Mouse (Mus musculus): Measurements from ENCODE around the gene Birc6. TPM values are rescaled to one million over a fixed set of nuclear protein-coding genes. Genes with fewer than 3 reads are reported as not detected.

Birc6 gene
- 97.4 and 102 TPM in 2 replicates for polyA plus RNA-seq (2015; fragmentation: Nextera tagmentation; extraction: Ambion mirVana)

DNA sequence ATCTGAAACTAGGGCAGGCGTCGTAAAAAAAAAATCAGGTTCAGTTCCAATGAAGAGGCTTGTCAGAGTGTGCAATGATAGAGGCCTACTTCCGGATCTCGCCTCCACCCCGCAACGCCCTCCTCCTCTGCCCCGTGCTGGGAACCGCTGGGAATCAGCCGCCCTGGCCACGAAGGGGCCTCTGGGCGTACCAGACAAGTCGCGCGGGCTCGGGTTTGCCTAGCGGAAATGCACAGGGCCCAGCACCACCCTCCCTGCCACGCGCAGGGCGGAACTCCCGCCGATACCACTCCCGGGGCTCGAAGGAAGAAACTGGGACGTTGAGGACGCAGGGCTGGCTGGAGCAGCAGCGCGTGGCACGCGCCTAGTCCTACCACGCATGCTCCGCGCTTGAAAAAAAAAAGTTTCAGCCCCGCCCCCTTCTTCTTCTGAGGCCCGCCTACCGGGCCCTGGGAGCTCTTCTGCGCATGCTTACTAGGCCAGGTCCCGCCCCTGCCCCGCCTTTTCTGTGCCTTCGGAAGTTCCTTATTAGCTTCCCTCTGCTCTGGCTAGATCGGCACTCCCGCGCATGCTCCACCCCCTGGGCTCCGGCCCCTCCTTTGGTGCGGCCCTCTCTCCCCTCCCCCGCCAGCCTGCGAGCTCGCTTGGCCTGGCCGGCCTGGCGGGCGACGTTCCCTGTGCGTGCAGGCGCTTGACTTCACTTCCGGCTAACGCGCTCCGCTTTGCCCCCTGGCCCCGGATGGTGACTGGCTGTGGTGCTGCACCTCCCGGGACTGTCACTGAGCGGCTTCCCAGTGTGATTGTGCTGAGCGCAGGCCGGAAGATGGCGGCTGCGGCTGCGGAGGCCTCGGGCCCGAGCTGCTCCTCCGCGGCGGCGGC is at the start of gene Birc6:
TSS of gene Birc6 (plus strand) at position 567 of the 879 bp plus-strand sequence.
- Histone ChIP-seq H3K36me3 (no peaks in the 10 kb centered on the region), H3K4me2 (peak within 1 kb of the TSS; percentile 67), H3K27ac (peak within 1 kb of the TSS; percentile 98), H3K27me3 (no peaks in the 10 kb centered on the region), H3K9me3 (no peaks in the 10 kb centered on the region), H3K4me3 (peak within 1 kb of the TSS; percentile 83), H3K9ac (peak within 1 kb of the TSS; percentile 95), H3K4me1 (replicated peaks) (peaks cover 24% of the 10 kb centered on the region)
- WGBS, result under 1% methylated on average over 70 of the region's 71 CpGs
- peak; percentile 98 for ATAC-seq (ENCODE audit: low FRiP score)

DNA sequence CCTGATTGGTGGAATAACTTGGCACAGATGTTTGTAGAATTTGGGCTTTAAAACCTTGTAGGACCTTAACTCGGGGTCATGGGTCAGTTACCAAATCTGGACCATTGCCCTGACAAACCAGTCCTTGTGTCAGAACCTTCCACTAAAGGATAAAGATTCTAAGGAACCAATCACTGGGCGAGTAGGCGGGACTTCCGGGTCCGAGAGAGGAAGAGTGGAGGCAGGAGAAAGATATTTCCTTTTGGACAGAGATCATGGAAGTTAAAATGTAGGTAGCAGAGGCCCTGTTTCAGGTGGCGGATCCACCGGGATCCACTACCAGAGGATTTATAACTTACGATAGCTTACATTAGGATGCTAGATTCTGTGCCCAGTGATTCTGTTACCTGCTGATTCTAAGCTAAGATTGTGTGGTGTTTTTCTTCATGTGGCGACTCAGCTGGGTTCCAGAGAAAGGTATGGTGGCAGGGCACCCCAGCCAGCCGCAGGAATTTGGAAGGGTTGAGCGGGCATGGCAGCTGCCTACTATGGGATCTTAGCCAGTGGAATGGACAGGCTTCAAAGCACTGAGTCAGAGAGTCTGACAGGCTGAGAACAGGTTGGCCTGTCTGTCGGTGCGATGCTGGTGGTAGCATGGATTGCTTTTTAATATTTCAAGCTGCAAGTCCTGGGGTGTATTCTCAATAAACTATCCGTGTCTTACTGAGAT is 47.6 kb upstream of the Birc6 start:
- Histone ChIP-seq H3K27ac (no peak overlapping the region), H3K4me2 (no peak overlapping the region), H3K4me1 (replicated peaks) (no peaks in the 10 kb centered on the region), H3K9ac (no peak overlapping the region), H3K27me3 (no peaks in the 10 kb centered on the region), H3K4me3 (no peak overlapping the region), H3K9me3 (no peaks in the 10 kb centered on the region), H3K36me3 (no peaks in the 10 kb centered on the region)
- ATAC-seq (ENCODE audit: low FRiP score), result no peak
- WGBS, result 88% methylated on average over 14 of the region's 14 CpGs

GRCm38 (mm10) chr17:74489024-74489900 is 38.8 kb upstream of the Birc6 start, which contains the start of gene Yipf4:
Gene Yipf4, plus strand, starts transcription at chr17:74489493.
- Histone ChIP-seq H3K4me3 (peak within 1 kb of the TSS; percentile 98), H3K27me3 (0 out of 2 replicates have a peak, but pooled peaks cover 6% of the 10 kb centered on the region), H3K9ac (peak within 1 kb of the TSS; percentile 96), H3K4me1 (replicated peaks) (peaks cover 11% of the 10 kb centered on the region), H3K4me2 (peak within 1 kb of the TSS; percentile 65), H3K27ac (peak within 1 kb of the TSS; percentile 82), H3K9me3 (no peaks in the 10 kb centered on the region), H3K36me3 (peaks cover 23% of the 10 kb centered on the region)
- 5% methylated on average over 58 of the region's 58 CpGs for whole genome bisulfite sequencing
- ATAC-seq (ENCODE audit: low FRiP score), result peak; percentile 99

DNA sequence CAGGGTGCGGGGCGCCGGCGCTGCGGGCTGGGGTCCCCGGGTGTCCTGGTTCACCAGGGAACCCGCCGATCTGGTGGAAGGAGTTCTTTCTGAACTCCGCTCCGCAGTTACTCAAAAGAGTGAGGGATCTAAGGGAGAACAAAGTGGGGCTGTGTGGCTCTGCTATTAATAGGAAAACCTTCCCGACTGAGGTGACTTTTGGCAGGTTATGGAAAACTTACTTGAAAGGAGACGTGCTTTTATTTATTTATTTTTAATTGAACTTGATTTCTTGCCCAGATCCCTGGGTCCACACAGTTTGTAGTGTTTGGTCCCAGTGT is 38.2 kb upstream of the Birc6 start:
- Histone ChIP-seq H3K4me2 (peak overlapping the region; percentile 65), H3K4me1 (replicated peaks) (peaks cover 11% of the 10 kb centered on the region), H3K9me3 (no peaks in the 10 kb centered on the region), H3K9ac (peak overlapping the region; percentile 96), H3K36me3 (peaks cover 29% of the 10 kb centered on the region), H3K27me3 (0 out of 2 replicates have a peak, but pooled peaks cover 6% of the 10 kb centered on the region), H3K4me3 (peak overlapping the region; percentile 98), H3K27ac (peak overlapping the region; percentile 82)
- WGBS, result under 1% methylated on average over 12 of the region's 12 CpGs
- ATAC-seq (ENCODE audit: low FRiP score), result no peak

DNA sequence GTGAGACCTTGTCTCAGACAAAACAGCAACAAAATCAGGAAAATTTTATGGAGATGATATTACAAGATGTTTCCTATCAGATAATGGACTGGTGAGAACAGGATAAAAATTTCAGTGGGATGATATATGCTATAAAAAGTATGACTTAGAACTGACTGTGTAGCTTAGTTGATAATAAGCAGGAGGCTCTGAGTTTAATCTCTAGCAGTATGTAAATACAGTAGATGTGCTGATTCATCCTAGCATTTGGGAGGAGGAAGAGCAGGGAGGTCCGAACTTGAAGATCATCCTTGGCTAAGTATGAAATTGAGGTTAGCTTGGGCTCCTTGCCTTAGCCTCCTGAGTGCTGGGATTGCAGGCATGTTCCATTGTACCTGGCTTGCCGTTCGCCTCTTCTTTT is 36.5 kb upstream of the Birc6 start:
- no peak for ATAC-seq (ENCODE audit: low FRiP score)
- Histone ChIP-seq H3K9ac (no peak overlapping the region), H3K4me2 (no peak overlapping the region), H3K4me3 (no peak overlapping the region), H3K27ac (no peak overlapping the region), H3K4me1 (replicated peaks) (peaks cover 11% of the 10 kb centered on the region), H3K9me3 (no peaks in the 10 kb centered on the region), H3K27me3 (0 out of 2 replicates have a peak, but pooled peaks cover 2% of the 10 kb centered on the region), H3K36me3 (peaks cover 39% of the 10 kb centered on the region)
- WGBS, result 96% methylated on average over 3 of the region's 3 CpGs

DNA sequence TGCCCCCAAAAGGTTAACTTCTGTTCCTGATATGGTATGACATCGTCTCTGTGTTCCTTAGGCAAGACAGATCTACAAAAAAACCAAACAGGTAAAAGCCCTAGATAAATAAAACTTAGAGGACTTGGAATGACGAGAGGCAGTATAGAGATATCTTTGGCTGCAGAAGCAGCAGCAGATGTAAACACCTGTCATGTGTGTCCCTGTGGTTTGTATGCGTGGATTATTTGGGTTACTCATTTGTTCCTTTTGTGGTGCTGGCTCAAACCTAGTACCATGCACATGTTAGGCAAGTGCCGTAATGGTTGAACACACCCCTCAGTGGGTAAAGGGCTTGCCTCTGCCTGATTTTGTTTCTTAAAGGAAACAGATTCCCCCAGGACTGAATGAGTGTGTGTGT is 27.9 kb upstream of the Birc6 start:
- H3K4me1 ChIP-seq (replicated peaks), result no peaks in the 10 kb centered on the region
- H3K9me3 ChIP-seq, result no peaks in the 10 kb centered on the region
- ATAC-seq (ENCODE audit: low FRiP score), result no peak
- H3K9ac ChIP-seq, result no peak overlapping the region
- H3K27me3 ChIP-seq, result no peaks in the 10 kb centered on the region
- H3K4me2 ChIP-seq, result no peak overlapping the region
- H3K27ac ChIP-seq, result no peak overlapping the region
- WGBS, result 93% methylated on average over 4 of the region's 4 CpGs
- H3K36me3 ChIP-seq, result peaks cover 43% of the 10 kb centered on the region
- H3K4me3 ChIP-seq, result no peak overlapping the region

DNA sequence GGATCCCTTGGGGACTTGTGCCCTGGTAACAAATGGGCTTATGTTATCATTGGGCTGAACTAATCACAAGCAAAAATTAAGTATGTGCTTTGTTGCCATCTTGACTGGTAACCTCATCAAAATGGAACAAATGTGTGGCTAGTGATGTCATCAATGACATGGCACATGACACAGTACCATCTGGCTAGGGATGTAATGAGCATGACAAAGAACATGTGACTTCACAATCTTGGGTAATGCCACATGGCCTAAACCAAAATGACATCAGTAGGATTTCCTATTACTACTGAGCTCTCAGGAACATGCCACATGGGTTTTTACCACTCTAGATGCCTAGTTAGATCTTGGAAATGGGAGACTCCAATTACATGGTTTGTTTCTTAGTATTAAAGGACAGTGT is 27.0 kb upstream of the Birc6 start:
- no peak overlapping the region for H3K27ac ChIP-seq
- no peak overlapping the region for H3K4me3 ChIP-seq
- H3K36me3 ChIP-seq, result peaks cover 36% of the 10 kb centered on the region
- no peaks in the 10 kb centered on the region for H3K27me3 ChIP-seq
- H3K9ac ChIP-seq, result no peak overlapping the region
- no peaks in the 10 kb centered on the region for H3K9me3 ChIP-seq
- H3K4me2 ChIP-seq, result no peak overlapping the region
- no peaks in the 10 kb centered on the region for H3K4me1 ChIP-seq (replicated peaks)
- no peak for ATAC-seq (ENCODE audit: low FRiP score)

GRCm38 (mm10) chr17:74507934-74508333 is 20.2 kb upstream of the Birc6 start:
- Histone ChIP-seq H3K36me3 (no peaks in the 10 kb centered on the region), H3K4me2 (no peak overlapping the region), H3K27ac (no peak overlapping the region), H3K27me3 (no peaks in the 10 kb centered on the region), H3K9me3 (no peaks in the 10 kb centered on the region), H3K4me1 (replicated peaks) (no peaks in the 10 kb centered on the region), H3K9ac (no peak overlapping the region), H3K4me3 (no peak overlapping the region)
- WGBS, result 87% methylated on average over 2 of the region's 2 CpGs
- ATAC-seq (ENCODE audit: low FRiP score), result no peak

DNA sequence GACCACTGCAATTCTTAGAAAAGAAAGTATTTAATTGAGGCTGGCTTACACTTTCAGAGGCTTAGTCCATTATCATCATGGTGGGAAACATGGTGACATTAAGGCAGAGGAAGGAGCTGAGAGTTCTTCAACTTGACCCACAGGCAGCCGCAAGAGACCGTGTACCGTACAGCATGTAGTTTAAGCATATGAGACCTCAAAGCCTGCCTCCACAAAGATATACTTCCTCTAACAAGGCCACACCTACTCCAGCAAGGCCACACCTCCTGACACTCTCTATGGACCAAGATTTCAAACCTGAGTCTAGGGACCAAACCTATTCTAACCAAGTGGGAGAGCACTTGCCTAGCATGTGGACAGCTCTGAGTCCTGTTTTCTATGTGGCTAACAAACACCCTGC is 19.5 kb upstream of the Birc6 start:
- no peaks in the 10 kb centered on the region for H3K36me3 ChIP-seq
- H3K9ac ChIP-seq, result no peak overlapping the region
- H3K27ac ChIP-seq, result no peak overlapping the region
- H3K4me2 ChIP-seq, result no peak overlapping the region
- WGBS, result 90% methylated on average over 3 of the region's 3 CpGs
- H3K4me1 ChIP-seq (replicated peaks), result no peaks in the 10 kb centered on the region
- no peaks in the 10 kb centered on the region for H3K9me3 ChIP-seq
- H3K27me3 ChIP-seq, result no peaks in the 10 kb centered on the region
- no peak for ATAC-seq (ENCODE audit: low FRiP score)
- H3K4me3 ChIP-seq, result no peak overlapping the region

DNA sequence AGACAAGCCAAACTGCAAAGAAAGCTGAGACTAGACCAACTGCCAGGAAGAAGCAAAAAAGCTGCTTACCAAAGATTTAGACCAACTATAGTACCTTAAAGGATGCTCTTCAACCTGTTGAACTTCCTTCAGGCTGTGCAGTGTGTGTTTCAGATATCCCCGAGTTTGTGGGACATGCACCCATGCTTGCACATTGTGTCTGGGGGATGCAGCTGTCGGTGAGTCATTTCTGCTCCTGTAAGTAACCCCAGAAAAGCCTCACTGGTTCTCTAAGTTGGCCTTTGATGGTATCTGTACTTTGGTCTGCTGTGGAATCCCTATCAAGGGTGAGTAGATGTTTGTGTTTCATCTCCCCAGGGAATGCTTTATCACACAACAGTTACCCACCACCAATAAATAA is 15.8 kb upstream of the Birc6 start:
- Histone ChIP-seq H3K27me3 (no peaks in the 10 kb centered on the region), H3K27ac (no peak overlapping the region), H3K36me3 (no peaks in the 10 kb centered on the region), H3K4me3 (no peak overlapping the region), H3K4me1 (replicated peaks) (no peaks in the 10 kb centered on the region), H3K4me2 (no peak overlapping the region), H3K9ac (no peak overlapping the region), H3K9me3 (no peaks in the 10 kb centered on the region)
- WGBS, result 94% methylated on average over 2 of the region's 2 CpGs
- ATAC-seq (ENCODE audit: low FRiP score), result no peak

GRCm38 (mm10) chr17:74522797-74523723 is 5.0 kb upstream of the Birc6 start:
- H3K9me3 ChIP-seq, result no peaks in the 10 kb centered on the region
- H3K27me3 ChIP-seq, result no peaks in the 10 kb centered on the region
- H3K4me3 ChIP-seq, result no peak overlapping the region
- H3K4me2 ChIP-seq, result no peak overlapping the region
- no peak for ATAC-seq (ENCODE audit: low FRiP score)
- H3K4me1 ChIP-seq (replicated peaks), result peaks cover 10% of the 10 kb centered on the region
- 84% methylated on average over 8 of the region's 8 CpGs for WGBS
- no peaks in the 10 kb centered on the region for H3K36me3 ChIP-seq
- no peak overlapping the region for H3K27ac ChIP-seq
- no peak overlapping the region for H3K9ac ChIP-seq

Data from hindbrain, embryonic 13.5 days (tissue).